Mouse (Mus musculus) heart, adult 2 months (tissue): ENCODE measurements around the gene 2610301B20Rik.

Experiments used
- CTCF ChIP-seq: fragments of 200-600 bp; IDR thresholded peaks from 2 replicates; pipeline ENCODE4 v1.8.1; 2022; ENCODE audit warnings: antibody characterized with exemption, mild to moderate bottlenecking, moderate library complexity
- POLR2A ChIP-seq: fragments of 200-500 bp; IDR thresholded peaks from 2 replicates; pipeline ENCODE4 v1.6.1; 2011; ENCODE audit warnings: mild to moderate bottlenecking, low read depth, low read length, control low read depth; ENCODE audit not compliant: insufficient read depth

GRCm38 (mm10) chr4:10924541-10924940, 50.2 kb downstream of the 2610301B20Rik start:
- no peak for TF ChIP-seq POLR2A
- no peak for TF ChIP-seq CTCF
